Mouse (Mus musculus): ENCODE measurements around the gene Tmem237.

DNA sequence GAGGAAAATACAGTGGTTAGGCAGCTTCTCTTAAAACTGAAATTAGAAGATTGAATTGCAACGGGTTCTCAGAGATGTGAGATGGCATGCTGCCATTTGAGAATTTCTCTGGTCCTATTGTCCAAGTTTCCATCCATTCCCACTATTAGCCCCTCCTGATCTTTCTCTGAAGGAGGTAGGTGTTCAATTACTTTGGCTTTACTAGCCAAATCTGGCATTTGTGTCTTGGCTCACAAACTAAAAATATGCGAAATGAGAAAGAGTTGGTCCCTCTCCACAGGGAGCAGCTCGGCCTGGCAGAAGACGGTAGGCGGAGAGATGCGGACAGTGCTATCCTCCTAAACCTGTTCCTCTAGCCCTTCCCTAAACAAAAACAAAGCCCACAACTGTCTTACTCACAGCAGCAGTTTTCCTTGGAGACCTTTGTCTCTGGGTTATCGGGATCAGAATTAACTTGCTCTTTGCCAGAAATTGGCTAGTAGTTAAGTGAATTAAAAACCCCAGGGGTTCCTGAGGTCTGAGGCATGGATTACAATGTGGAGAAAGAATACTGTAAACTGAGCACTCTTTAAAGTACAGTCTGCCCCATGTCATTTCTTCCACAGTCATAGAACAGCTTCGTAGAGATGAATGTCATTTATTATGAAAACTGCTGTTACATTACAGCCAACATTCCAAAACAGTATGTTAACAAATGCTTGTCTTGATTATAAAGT, 42.3 kb upstream of the Tmem237 start:
- TF ChIP-seq USF1 (IDR thresholded peaks at IDR 0.05; ENCODE audit: low read depth) (no peak), CTCF (IDR thresholded peaks at IDR 0.05; ENCODE audit: control insufficient read depth, insufficient read depth, insufficient read length) (no peak), MAX (IDR thresholded peaks at IDR 0.05) (no peak), MYOD1 (IDR thresholded peaks at IDR 0.05; ENCODE audit: control insufficient read depth, insufficient read length, low read depth) (no peak)

Data from C2C12 (cell line).